Mouse (Mus musculus): ENCODE results near the gene Olfr1499. TPM values are rescaled to one million over a fixed set of nuclear protein-coding genes. Genes with fewer than 3 reads are reported as not detected.

The Olfr1499 gene
- polyA plus RNA-seq, 1 experiment: not detected

GRCm38 (mm10) chr19:13798102-13798501 is 21.1 kb downstream of the Olfr1499 start, which contains the start of gene Olfr1497:
Olfr1497 (minus strand) TSS chr19:13798202.
- no peak for TF ChIP-seq POLR2A (IDR thresholded peaks at IDR 0.05; ENCODE audit: low read depth, low read length)
- no peaks in the 10 kb centered on the region for H3K36me3 ChIP-seq (ENCODE audit: control insufficient read depth, insufficient read depth, low read length)
- no peak within 1 kb of the TSS for H3K27ac ChIP-seq (ENCODE audit: insufficient read depth, low read depth, low read length)
- DNase-seq: no peak
- no peak within 1 kb of the TSS for H3K4me3 ChIP-seq (ENCODE audit: insufficient read depth, low read depth, low read length)
- H3K4me1 ChIP-seq (ENCODE audit: control insufficient read depth, insufficient read depth, low read length): no peaks in the 10 kb centered on the region
- no peaks in the 10 kb centered on the region for H3K27me3 ChIP-seq (replicated peaks; ENCODE audit: control insufficient read depth, insufficient read depth, low read length)

GRCm38 (mm10) chr19:13777578-13777977 is 41.7 kb downstream of the Olfr1499 start, which contains the start of gene Olfr1496:
Olfr1496 (plus strand) TSS chr19:13777878.
- Histone ChIP-seq H3K4me3 (ENCODE audit: insufficient read depth, low read depth, low read length) (no peak within 1 kb of the TSS), H3K27ac (ENCODE audit: insufficient read depth, low read depth, low read length) (no peak within 1 kb of the TSS), H3K36me3 (ENCODE audit: control insufficient read depth, insufficient read depth, low read length) (no peaks in the 10 kb centered on the region), H3K4me1 (ENCODE audit: control insufficient read depth, insufficient read depth, low read length) (no peaks in the 10 kb centered on the region), H3K27me3 (replicated peaks; ENCODE audit: control insufficient read depth, insufficient read depth, low read length) (no peaks in the 10 kb centered on the region)
- no peak for DNase-seq
- 89% methylated on average over 1 of the region's 1 CpGs for WGBS
- no peak for TF ChIP-seq POLR2A (IDR thresholded peaks at IDR 0.05; ENCODE audit: low read depth, low read length)
- no peak for TF ChIP-seq CTCF (conservative IDR thresholded peaks at IDR 0.05; ENCODE audit: insufficient read depth, insufficient read length, low read depth, low read length)

GRCm38 (mm10) chr19:13768565-13769276 is 50.5 kb downstream of the Olfr1499 start:
- Histone ChIP-seq H3K4me1 (ENCODE audit: control insufficient read depth, insufficient read depth, low read length) (no peaks in the 10 kb centered on the region), H3K36me3 (ENCODE audit: control insufficient read depth, insufficient read depth, low read length) (no peaks in the 10 kb centered on the region), H3K27me3 (replicated peaks; ENCODE audit: control insufficient read depth, insufficient read depth, low read length) (no peaks in the 10 kb centered on the region), H3K27ac (ENCODE audit: insufficient read depth, low read depth, low read length) (no peak overlapping the region), H3K4me3 (ENCODE audit: insufficient read depth, low read depth, low read length) (no peak overlapping the region)
- no peak for DNase-seq
- 89% methylated on average over 9 of the region's 9 CpGs for WGBS
- TF ChIP-seq CTCF (conservative IDR thresholded peaks at IDR 0.05; ENCODE audit: insufficient read depth, insufficient read length, low read depth, low read length): no peak
- TF ChIP-seq POLR2A (IDR thresholded peaks at IDR 0.05; ENCODE audit: low read depth, low read length): no peak

- no peak for DNase-seq
- H3K36me3 ChIP-seq (ENCODE audit: control insufficient read depth, insufficient read depth, low read length): no peaks in the 10 kb centered on the region
- 74% methylated on average over 3 of the region's 3 CpGs for WGBS
- H3K4me3 ChIP-seq (ENCODE audit: insufficient read depth, low read depth, low read length): no peak within 1 kb of the TSS
- H3K4me1 ChIP-seq (ENCODE audit: control insufficient read depth, insufficient read depth, low read length): no peaks in the 10 kb centered on the region
- H3K27ac ChIP-seq (ENCODE audit: insufficient read depth, low read depth, low read length): no peak within 1 kb of the TSS
- TF ChIP-seq POLR2A (IDR thresholded peaks at IDR 0.05; ENCODE audit: low read depth, low read length): no peak
- no peak for TF ChIP-seq CTCF (conservative IDR thresholded peaks at IDR 0.05; ENCODE audit: insufficient read depth, insufficient read length, low read depth, low read length)
- H3K27me3 ChIP-seq (replicated peaks; ENCODE audit: control insufficient read depth, insufficient read depth, low read length): no peaks in the 10 kb centered on the region
These were observed 54.9 kb downstream of the Olfr1499 start, which contains the start of gene Olfr1495 for GRCm38 (mm10) chr19:13764306-13764705. Olfr1495 (plus strand) TSS chr19:13764606.

Other genes starting within 250 kb of the Olfr1499 start
- gene Olfr1484, start 235.9 kb downstream of the Olfr1499 start, polyA plus RNA-seq (2012; rRNA removed): not detected in 2 replicates
- not detected in 2 replicates for gene Olfr1487, start 202.1 kb downstream of the Olfr1499 start, polyA plus RNA-seq (2012; rRNA removed)
- not detected in 2 replicates for gene Olfr1489, start 187.8 kb downstream of the Olfr1499 start, polyA plus RNA-seq (2012; rRNA removed)
- not detected in 2 replicates for gene Olfr1490, start 168.4 kb downstream of the Olfr1499 start, polyA plus RNA-seq (2012; rRNA removed)
- gene Olfr1491, start 122.2 kb downstream of the Olfr1499 start, polyA plus RNA-seq (2012; rRNA removed): not detected in 2 replicates
- gene Olfr1493-ps1, start 96.2 kb downstream of the Olfr1499 start, polyA plus RNA-seq (2012; rRNA removed): not detected in 2 replicates
- gene Olfr1494, start 79.7 kb downstream of the Olfr1499 start, polyA plus RNA-seq (2012; rRNA removed): not detected in 2 replicates
- not detected in 2 replicates for gene Olfr1495, start 54.8 kb downstream of the Olfr1499 start, polyA plus RNA-seq (2012; rRNA removed)
- not detected in 2 replicates for gene Olfr1496, start 41.6 kb downstream of the Olfr1499 start, polyA plus RNA-seq (2012; rRNA removed)
- not detected in 2 replicates for gene Olfr1497, start 21.2 kb downstream of the Olfr1499 start, polyA plus RNA-seq (2012; rRNA removed)
- gene Olfr1500, start 11.0 kb upstream of the Olfr1499 start, polyA plus RNA-seq (2012; rRNA removed): not detected in 2 replicates
- gene Olfr1501, start 31.2 kb upstream of the Olfr1499 start, polyA plus RNA-seq (2012; rRNA removed): not detected in 2 replicates
- not detected in 2 replicates for gene Olfr1502, start 42.3 kb upstream of the Olfr1499 start, polyA plus RNA-seq (2012; rRNA removed)
- not detected in 2 replicates for gene Olfr1504, start 78.5 kb upstream of the Olfr1499 start, polyA plus RNA-seq (2012; rRNA removed)
- gene Olfr1505, start 94.1 kb upstream of the Olfr1499 start, polyA plus RNA-seq (2012; rRNA removed): not detected in 2 replicates

All from kidney, adult 2 months (tissue).